Mouse (Mus musculus): Measurements from ENCODE around the gene Pik3ap1. TPM values are rescaled to one million over a fixed set of nuclear protein-coding genes. Genes with fewer than 3 reads are reported as not detected.

Gene Pik3ap1
- polyA plus RNA-seq, 1 experiment = 0.02 TPM

GRCm38 (mm10) chr19:41345028-41345741, 39.7 kb downstream of the Pik3ap1 start:
- no peak for TF ChIP-seq GATA1 (IDR thresholded peaks at IDR 0.05; ENCODE audit: low read length)

DNA sequence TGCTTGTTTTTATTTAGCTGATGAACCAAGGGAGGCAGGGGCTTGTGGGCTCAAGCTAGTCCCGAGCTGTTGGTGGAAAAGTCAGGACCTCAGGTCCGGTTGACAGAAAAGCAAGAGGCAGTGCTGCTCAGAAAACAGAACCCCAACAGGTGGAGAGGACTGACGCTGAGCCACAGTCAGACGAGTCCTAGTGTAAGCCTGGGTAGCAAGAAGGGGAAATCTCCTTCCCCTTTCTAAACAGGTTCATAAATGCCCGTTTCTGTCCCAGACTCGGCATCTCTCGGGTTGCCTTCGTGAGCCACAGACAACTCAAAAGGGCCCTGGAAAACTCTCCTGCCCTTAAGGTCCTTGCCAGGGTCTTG, 40.3 kb downstream of the Pik3ap1 start:
- no peak for TF ChIP-seq GATA1 (IDR thresholded peaks at IDR 0.05; ENCODE audit: low read length)

DNA sequence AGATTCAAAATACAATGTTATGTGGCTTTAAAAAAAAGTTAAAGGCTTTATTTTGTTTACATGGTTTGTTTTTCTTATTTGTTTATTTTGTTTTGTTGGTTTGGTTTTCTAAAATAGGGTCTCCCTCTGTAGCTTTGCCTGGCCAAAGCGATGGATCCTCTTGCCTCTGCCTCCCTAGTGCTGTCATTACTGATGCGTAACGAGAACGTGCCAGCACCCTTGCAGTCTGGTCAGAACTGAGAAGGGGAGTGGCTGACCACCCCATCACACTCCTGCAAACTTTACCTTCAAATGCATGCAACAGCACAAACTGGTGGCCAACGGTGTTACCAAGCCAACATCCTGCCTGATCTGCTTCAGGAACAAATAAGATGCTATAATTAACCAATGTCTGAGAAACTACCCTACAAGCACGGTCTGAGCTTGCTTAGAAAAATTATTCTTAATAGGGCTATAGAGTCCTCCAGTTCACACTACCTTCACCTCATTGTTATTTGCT, 42.3 kb downstream of the Pik3ap1 start:
- TF ChIP-seq GATA1 (IDR thresholded peaks at IDR 0.05; ENCODE audit: low read length) = no peak

GRCm38 (mm10) chr19:41341677-41342076, 43.2 kb downstream of the Pik3ap1 start:
- no peak for TF ChIP-seq GATA1 (IDR thresholded peaks at IDR 0.05; ENCODE audit: low read length)

GRCm38 (mm10) chr19:41339020-41339836, 45.7 kb downstream of the Pik3ap1 start:
- TF ChIP-seq GATA1 (IDR thresholded peaks at IDR 0.05; ENCODE audit: low read length) = no peak

DNA sequence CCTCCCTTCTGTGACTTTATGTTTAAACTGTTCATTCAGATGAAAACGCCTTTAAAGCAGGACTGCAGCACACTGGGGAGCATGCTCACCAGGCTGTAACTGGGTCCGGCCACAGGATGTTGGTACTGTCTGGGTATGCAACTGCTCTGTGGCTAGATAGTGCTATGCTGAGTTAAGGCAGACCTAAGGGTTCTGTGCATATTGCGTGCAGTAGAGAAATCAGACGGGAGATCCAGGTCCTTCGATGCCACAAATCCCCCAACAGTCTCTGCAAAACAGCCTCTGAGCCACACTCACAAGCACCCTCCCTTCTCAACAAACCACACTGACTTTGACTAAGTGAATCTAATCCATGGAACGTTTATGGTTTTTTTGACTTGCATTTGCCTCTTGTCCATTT, 46.5 kb downstream of the Pik3ap1 start:
- no peak for TF ChIP-seq GATA1 (IDR thresholded peaks at IDR 0.05; ENCODE audit: low read length)

DNA sequence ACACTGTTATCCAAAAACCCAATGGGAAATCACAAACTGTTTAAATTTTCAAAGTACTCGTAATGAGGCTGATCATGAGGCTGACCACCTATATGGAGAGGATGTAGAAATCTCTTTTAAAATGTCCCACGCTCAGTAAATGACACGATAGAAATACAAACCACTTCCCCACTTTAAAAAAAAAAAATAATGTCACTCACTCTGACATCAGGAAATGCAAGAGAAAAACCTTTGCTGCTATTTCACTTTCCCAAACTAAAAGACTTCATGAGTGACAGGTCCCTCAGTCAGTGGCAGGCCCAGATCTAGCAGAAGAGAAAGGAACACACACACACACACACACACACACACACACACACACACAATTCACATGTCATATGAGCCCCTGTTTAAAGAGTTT, 49.2 kb downstream of the Pik3ap1 start:
- no peak for TF ChIP-seq GATA1 (IDR thresholded peaks at IDR 0.05; ENCODE audit: low read length)

DNA sequence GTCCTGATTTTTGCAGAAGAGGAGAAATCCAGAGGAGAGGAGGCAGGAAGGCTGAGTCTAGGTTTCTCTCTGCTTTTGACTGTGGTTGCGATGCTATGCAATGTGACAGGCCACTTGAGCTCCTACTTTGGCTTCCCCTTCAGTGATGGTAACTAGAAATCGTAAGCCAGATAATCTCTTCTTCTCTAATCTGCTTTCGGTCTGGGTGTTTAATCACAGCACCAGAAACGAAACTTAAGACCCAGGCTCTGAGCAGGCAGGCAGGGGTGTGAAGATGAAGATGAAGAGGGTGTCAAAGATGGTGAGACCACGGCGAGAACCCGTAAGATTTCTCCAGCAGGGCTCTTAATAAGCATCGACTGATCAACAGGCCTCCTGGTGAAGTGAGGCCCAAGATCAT, 51.9 kb downstream of the Pik3ap1 start:
- TF ChIP-seq GATA1 (IDR thresholded peaks at IDR 0.05; ENCODE audit: low read length) = no peak

GRCm38 (mm10) chr19:41332228-41332627, 52.7 kb downstream of the Pik3ap1 start:
- no peak for TF ChIP-seq GATA1 (IDR thresholded peaks at IDR 0.05; ENCODE audit: low read length)

DNA sequence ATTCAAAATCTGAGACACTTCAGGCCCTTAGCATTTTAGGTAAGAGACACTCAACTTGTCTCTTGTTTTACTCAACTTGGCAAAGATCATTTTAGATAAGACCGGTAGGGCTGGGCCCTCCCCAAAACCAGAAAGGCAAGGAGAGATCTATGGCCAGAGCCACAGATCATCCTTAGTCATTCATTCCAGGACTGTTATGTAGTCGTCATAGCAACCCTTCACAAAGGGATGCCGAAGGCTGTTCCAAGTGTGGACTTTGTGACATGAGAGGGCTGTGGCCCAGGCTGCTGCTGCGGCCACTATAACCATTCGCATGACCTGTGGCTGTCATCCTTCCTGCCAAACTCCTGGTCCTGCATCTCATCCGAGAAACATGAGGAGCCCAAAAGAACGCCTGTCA, 54.5 kb downstream of the Pik3ap1 start:
- TF ChIP-seq GATA1 (IDR thresholded peaks at IDR 0.05; ENCODE audit: low read length) = no peak

- TF ChIP-seq GATA1 (IDR thresholded peaks at IDR 0.05; ENCODE audit: low read length) = no peak
Observed at GRCm38 (mm10) chr19:41329961-41330360, 54.9 kb downstream of the Pik3ap1 start.

DNA sequence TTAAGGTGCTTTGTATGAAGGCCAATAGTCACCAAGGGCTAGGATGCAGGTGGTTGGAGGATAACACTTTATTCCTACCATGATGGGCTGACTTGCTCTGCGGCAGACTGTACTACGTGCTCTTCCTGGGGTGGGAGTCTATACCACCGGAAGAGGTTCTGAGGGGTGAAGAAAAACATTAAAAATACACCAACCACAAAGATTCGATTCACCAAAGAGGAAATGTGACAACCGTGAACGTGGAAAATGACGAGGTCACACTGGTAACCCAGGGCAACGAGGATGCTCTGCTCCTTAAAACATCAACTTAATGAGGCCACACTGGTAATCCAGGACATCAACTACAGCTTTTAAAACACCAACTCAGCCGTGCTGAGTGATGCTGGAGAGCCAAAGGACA, 56.2 kb downstream of the Pik3ap1 start:
- TF ChIP-seq GATA1 (IDR thresholded peaks at IDR 0.05; ENCODE audit: low read length) = no peak

- TF ChIP-seq GATA1 (IDR thresholded peaks at IDR 0.05; ENCODE audit: low read length) = no peak
Observed at GRCm38 (mm10) chr19:41323813-41324212, 61.1 kb downstream of the Pik3ap1 start.

DNA sequence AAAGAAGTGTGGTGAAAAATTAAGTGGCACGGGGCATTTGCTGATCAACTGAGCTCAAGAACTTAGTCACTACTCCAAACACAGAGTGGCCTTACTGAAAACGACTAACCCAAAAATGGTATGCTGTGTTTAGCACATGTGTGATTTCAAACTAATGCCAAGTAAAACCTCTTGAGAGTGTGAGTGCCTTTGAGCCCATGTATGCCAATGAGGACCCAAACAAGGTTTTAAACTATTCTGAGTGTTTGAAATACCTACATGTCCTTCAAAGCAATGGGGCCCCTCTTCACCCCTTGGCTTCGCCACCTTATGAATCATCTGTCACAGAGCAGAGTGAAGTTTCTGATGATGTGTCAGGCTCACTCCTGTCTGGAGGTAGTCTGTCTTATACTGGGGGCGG, 61.8 kb downstream of the Pik3ap1 start:
- no peak for TF ChIP-seq GATA1 (IDR thresholded peaks at IDR 0.05; ENCODE audit: low read length)

- no peak for TF ChIP-seq GATA1 (IDR thresholded peaks at IDR 0.05; ENCODE audit: low read length)
Observed at GRCm38 (mm10) chr19:41321149-41321548, 63.8 kb downstream of the Pik3ap1 start.

DNA sequence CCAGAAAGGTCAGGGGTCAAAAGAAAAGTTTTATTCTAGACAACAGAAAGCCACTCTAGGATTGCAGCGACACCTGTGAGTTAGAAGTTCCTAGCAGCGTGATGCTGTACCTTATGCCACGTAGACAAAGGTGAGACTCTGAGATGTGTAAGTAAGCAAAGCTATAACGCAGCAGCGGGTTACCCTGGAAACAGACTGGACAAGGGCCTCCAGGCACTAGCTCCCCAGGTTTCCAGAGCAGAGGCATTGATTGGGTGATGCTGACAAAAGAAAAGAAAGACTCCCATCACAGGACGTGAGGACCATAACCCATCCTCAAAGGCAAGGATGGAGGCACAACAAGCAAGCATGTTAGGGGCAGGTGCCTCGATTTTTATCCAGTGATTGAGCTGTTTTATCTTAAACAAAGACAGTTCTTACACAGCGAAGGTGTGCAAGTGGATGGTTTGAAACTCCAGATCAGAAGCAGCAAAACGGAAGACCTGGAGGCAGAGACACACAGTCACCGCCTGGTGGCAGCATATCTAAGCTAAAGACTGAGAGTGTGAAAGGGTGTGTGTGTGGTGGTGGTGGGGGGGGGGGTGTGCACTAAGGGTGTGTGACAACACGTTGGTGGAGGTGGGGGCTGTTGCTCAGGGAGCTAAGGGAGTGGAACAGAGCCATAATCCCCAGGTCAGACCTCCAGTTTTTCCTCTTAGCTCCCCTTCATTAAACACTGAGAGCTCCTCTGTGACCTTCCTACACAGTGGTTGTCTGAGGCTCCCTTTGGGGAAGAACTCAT, 67.4 kb downstream of the Pik3ap1 start:
- no peak for TF ChIP-seq GATA1 (IDR thresholded peaks at IDR 0.05; ENCODE audit: low read length)

All from G1E-ER4 (cell line).